Mouse (Mus musculus) thymus, postnatal 10 days (tissue): ENCODE data around the gene Pde1b.

Experiments
- DNase-seq, 2 experiments: peaks; one replicate each; pipeline ENCODE4 v3.0.0; 2021; ENCODE audit warnings: low spot score in 2 of 2

Gene Pde1b

GRCm38 (mm10) chr15:103509317-103509716 is 6.5 kb downstream of the Pde1b start:
- no peak for DNase-seq

GRCm38 (mm10) chr15:103511652-103512051 is 8.8 kb downstream of the Pde1b start:
- no peak for DNase-seq

- no peak for DNase-seq
Observed at GRCm38 (mm10) chr15:103513621-103514031, 10.8 kb downstream of the Pde1b start.

GRCm38 (mm10) chr15:103514119-103514518 is 11.3 kb downstream of the Pde1b start:
- DNase-seq: peak; percentile 41 to 53

- no peak for DNase-seq
Observed at GRCm38 (mm10) chr15:103514914-103515313, 12.1 kb downstream of the Pde1b start.

- no peak for DNase-seq
Observed at GRCm38 (mm10) chr15:103518600-103519385, 16.0 kb downstream of the Pde1b start.

- no peak for DNase-seq
Observed at GRCm38 (mm10) chr15:103519386-103520378, 16.8 kb downstream of the Pde1b start.

- no peak for DNase-seq
Observed at GRCm38 (mm10) chr15:103522458-103523099, 19.7 kb downstream of the Pde1b start.

- no peak for DNase-seq
Observed at GRCm38 (mm10) chr15:103523156-103523555, 20.3 kb downstream of the Pde1b start.

GRCm38 (mm10) chr15:103530372-103530771 is 27.5 kb downstream of the Pde1b start:
- DNase-seq: peak; percentile 8 to 43

- DNase-seq: no peak
Observed at GRCm38 (mm10) chr15:103534054-103534620, 31.3 kb downstream of the Pde1b start.

- DNase-seq: no peak
Observed at GRCm38 (mm10) chr15:103535030-103535429, 32.2 kb downstream of the Pde1b start.

GRCm38 (mm10) chr15:103535786-103536185 is 33.0 kb downstream of the Pde1b start:
- DNase-seq: no peak

GRCm38 (mm10) chr15:103536456-103536855 is 33.6 kb downstream of the Pde1b start:
- DNase-seq: no peak

- no peak for DNase-seq
Observed at GRCm38 (mm10) chr15:103537011-103537821, 34.4 kb downstream of the Pde1b start.

GRCm38 (mm10) chr15:103537822-103538213 is 35.0 kb downstream of the Pde1b start, which contains the start of gene Ppp1r1a:
Gene Ppp1r1a, minus strand, starts transcription at chr15:103538003.
- DNase-seq: no peak

GRCm38 (mm10) chr15:103539259-103539658 is 36.4 kb downstream of the Pde1b start:
- DNase-seq: no peak

GRCm38 (mm10) chr15:103540646-103541045 is 37.8 kb downstream of the Pde1b start:
- DNase-seq: no peak

GRCm38 (mm10) chr15:103542526-103542925 is 39.7 kb downstream of the Pde1b start:
- no peak for DNase-seq

GRCm38 (mm10) chr15:103547983-103548382 is 45.1 kb downstream of the Pde1b start:
- no peak for DNase-seq

GRCm38 (mm10) chr15:103549475-103549874 is 46.6 kb downstream of the Pde1b start:
- no peak for DNase-seq
